In the genomic region with DNA sequence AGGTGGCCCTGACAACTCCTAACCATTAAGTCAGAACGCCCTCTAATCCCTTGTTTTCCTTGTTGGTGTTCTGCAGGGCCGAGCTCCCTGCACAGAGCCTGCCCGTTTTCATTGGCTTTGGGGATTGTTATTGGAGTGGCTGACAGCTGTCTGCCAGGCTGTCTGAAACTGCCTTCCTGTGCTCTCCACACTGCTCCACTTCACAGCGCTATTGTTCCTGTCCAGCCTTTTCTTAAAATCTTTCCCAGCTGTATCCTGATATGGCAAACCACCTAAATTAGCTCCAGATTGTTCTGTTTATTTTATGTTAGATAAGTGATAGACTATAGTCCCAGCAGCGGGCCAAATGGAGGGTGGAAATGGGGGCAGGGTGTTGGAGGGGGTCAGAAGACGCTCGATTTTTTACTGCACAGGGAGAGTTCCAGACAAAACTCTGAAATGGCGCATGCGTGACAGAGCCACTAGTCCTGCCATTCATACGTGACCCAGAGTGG, we compare ENCODE assay signal across 8 mouse cellular contexts.
A peak's percentile ranks its signal among the peaks of the same experiment; 100 is the strongest.
DNase-seq lines count a peak whose midpoint lies in the region; ATAC-seq and TF ChIP-seq lines count a peak whose summit lies in the region.

No protein-coding gene starts in this region.

- H3K4me3 ChIP-seq in gastrocnemius, adult 2 months: peak overlapping the region; percentile 45
- H3K4me3 ChIP-seq in heart, embryonic 10.5 days: no peak overlapping the region
- H3K4me3 ChIP-seq in neural tube, embryonic 13.5 days: no peak overlapping the region

- peaks cover 32% of the 10 kb centered on the region for H3K4me1 ChIP-seq in heart, embryonic 10.5 days
- H3K4me1 ChIP-seq in neural tube, embryonic 13.5 days (replicated peaks): peaks cover 17% of the 10 kb centered on the region

- WGBS in heart, embryonic 10.5 days: 12% methylated on average over 10 of the region's 10 CpGs
- whole genome bisulfite sequencing in neural tube, embryonic 13.5 days: 38% methylated on average over 10 of the region's 10 CpGs

- no peak for TF ChIP-seq CTCF in gastrocnemius, adult 2 months (IDR thresholded peaks at IDR 0.05)

- no peaks in the 10 kb centered on the region for H3K27me3 ChIP-seq in heart, embryonic 10.5 days (ENCODE audit: insufficient read depth, poor library complexity, severe bottlenecking)
- H3K27me3 ChIP-seq in neural tube, embryonic 13.5 days: no peaks in the 10 kb centered on the region

- H3K36me3 ChIP-seq in heart, embryonic 10.5 days: no peaks in the 10 kb centered on the region
- H3K36me3 ChIP-seq in neural tube, embryonic 13.5 days: no peaks in the 10 kb centered on the region

- no peak overlapping the region for H3K9ac ChIP-seq in neural tube, embryonic 13.5 days

- H3K27ac ChIP-seq in gastrocnemius, adult 2 months: peak overlapping the region; percentile 76
- peak overlapping the region; percentile 77 for H3K27ac ChIP-seq in heart, embryonic 10.5 days
- H3K27ac ChIP-seq in neural tube, embryonic 13.5 days (replicated peaks): peak overlapping the region; percentile 76

- no peak overlapping the region for H3K4me2 ChIP-seq in neural tube, embryonic 13.5 days

- peak; percentile 47 for DNase-seq in gastrocnemius, adult 2 months
- no peak for DNase-seq in gastrocnemius, adult 18-20 months (ENCODE audit: low spot score)
- peak; percentile 63 for DNase-seq in embryo, embryonic 9.5 days (ENCODE audit: extremely low spot score)
- DNase-seq in heart, embryonic 10.5 days (ENCODE audit: low spot score): no peak
- peak; percentile 28 to 51 for DNase-seq in layer of hippocampus, postnatal 10 days (ENCODE audit: low spot score in 2 of 2)
- DNase-seq in kidney, adult 8-10 months: no peak

- intact Hi-C loops in gastrocnemius, adult 2 months (cut with DNase I): no loop called here

- peak; percentile 75 for ATAC-seq in neural tube, embryonic 13.5 days (ENCODE audit: low read depth)
- ATAC-seq in frontal cortex, adult (ENCODE audit: low TSS enrichment): no peak

- no peaks in the 10 kb centered on the region for H3K9me3 ChIP-seq in heart, embryonic 10.5 days
- H3K9me3 ChIP-seq in neural tube, embryonic 13.5 days: no peaks in the 10 kb centered on the region

Comparison
In these comparisons a context has a peak if more than half of its experiments do, and no peak if none do; other contexts are left out.
1. DNase-seq: peak in gastrocnemius, adult 2 months (single experiment), embryo, embryonic 9.5 days (single experiment) and layer of hippocampus, postnatal 10 days (2 of 2); none in gastrocnemius, adult 18-20 months (single experiment), heart, embryonic 10.5 days (single experiment) and kidney, adult 8-10 months (0 of 2).
2. Peak in every context shown above with its lines, with median percentiles within 50 percentile points of each other: H3K27ac ChIP-seq.